12 mouse cellular contexts compared by ENCODE assay signal in the genomic region with DNA sequence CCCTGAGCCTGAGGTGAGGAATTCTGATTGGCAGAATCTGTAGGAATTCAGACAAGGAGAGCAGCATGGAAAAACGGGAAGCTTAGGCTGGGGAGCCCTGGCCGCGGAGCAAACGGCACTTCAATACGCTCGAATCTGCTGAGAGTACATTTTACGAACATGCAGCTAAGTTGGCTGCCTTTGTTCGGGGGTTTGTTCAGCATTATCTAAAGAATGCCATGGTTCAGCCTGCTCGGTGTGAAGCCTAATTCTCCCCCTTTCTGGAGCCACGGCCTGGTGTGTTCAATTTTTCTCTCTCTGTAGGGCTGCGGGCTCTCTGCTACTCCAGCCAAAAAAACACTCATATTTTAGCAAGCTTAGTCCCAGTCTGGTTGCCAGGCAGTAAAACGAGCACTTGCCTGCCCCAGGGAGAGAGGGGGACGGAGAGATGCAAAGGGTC.
DNase-seq lines count a peak whose midpoint lies in the region; ATAC-seq and TF ChIP-seq lines count a peak whose summit lies in the region.
"Had no signal": no experiment of that assay in that cellular context is flagged by ENCODE, and none has a peak within 500 bp of the region (broad histone marks: within the 10 kb centered on the region; RNA-seq: fewer than 3 reads in every experiment).

No protein-coding gene starts in this region.

- no peaks in the 10 kb centered on the region for H3K9me3 ChIP-seq in kidney, postnatal 0 days (replicated peaks; ENCODE audit: low read length)
- no peaks in the 10 kb centered on the region for H3K9me3 ChIP-seq in forebrain, embryonic 12.5 days
- H3K9me3 ChIP-seq in limb, embryonic 12.5 days, result no peaks in the 10 kb centered on the region
- H3K9me3 ChIP-seq in neural tube, embryonic 12.5 days, result no peaks in the 10 kb centered on the region

- ATAC-seq in kidney, postnatal 0 days (replicated peaks; ENCODE audit: low FRiP score, low read depth), result no peak
- ATAC-seq in forebrain, embryonic 12.5 days (ENCODE audit: low FRiP score), result peak; percentile 42; the same call in 1 of the 2 replicates
- no peak for ATAC-seq in limb, embryonic 12.5 days (ENCODE audit: insufficient number of reproducible peaks, insufficient read depth, low FRiP score, low TSS enrichment, low read depth)
- peak; percentile 26; the same call in 1 of the 2 replicates for ATAC-seq in neural tube, embryonic 12.5 days (ENCODE audit: low FRiP score, low read depth)
- ATAC-seq in megakaryocyte, adult 5-6 weeks (ENCODE audit: poor library complexity, severe bottlenecking), result no peak
- ATAC-seq: CD4-positive, CD25-positive, alpha-beta regulatory T cell, adult 4 months; liver, postnatal 0 days had no signal

- no peak overlapping the region for H3K9ac ChIP-seq in kidney, postnatal 0 days (ENCODE audit: low read depth, low read length)
- no peak overlapping the region for H3K9ac ChIP-seq in forebrain, embryonic 12.5 days
- H3K9ac ChIP-seq in limb, embryonic 12.5 days (replicated peaks), result no peak overlapping the region
- H3K9ac ChIP-seq in neural tube, embryonic 12.5 days, result no peak overlapping the region
- H3K9ac ChIP-seq: liver, postnatal 0 days had no signal

- WGBS in kidney, postnatal 0 days, result 14% methylated on average over 13 of the region's 13 CpGs
- WGBS in forebrain, embryonic 12.5 days, result 4% methylated on average over 13 of the region's 13 CpGs
- WGBS in limb, embryonic 12.5 days, result 9% methylated on average over 13 of the region's 13 CpGs
- WGBS in neural tube, embryonic 12.5 days, result 4% methylated on average over 13 of the region's 13 CpGs

- peak overlapping the region; percentile 11; the same call in 1 of the 2 replicates for H3K4me2 ChIP-seq in kidney, postnatal 0 days (ENCODE audit: low read length)
- peak overlapping the region; percentile 26 for H3K4me2 ChIP-seq in forebrain, embryonic 12.5 days
- peak overlapping the region; percentile 27 for H3K4me2 ChIP-seq in limb, embryonic 12.5 days
- peak overlapping the region; percentile 42 for H3K4me2 ChIP-seq in neural tube, embryonic 12.5 days (replicated peaks)

- no peaks in the 10 kb centered on the region for H3K4me1 ChIP-seq in kidney, postnatal 0 days (replicated peaks; ENCODE audit: insufficient read depth, low read length)
- H3K4me1 ChIP-seq in forebrain, embryonic 12.5 days, result peaks cover 27% of the 10 kb centered on the region
- H3K4me1 ChIP-seq in limb, embryonic 12.5 days (replicated peaks), result peaks cover 50% of the 10 kb centered on the region
- H3K4me1 ChIP-seq in neural tube, embryonic 12.5 days, result peaks cover 23% of the 10 kb centered on the region

- H3K27me3 ChIP-seq in kidney, postnatal 0 days (ENCODE audit: insufficient read depth, low read length), result no peaks in the 10 kb centered on the region
- peaks cover 59% of the 10 kb centered on the region for H3K27me3 ChIP-seq in forebrain, embryonic 12.5 days
- H3K27me3 ChIP-seq in limb, embryonic 12.5 days, result peaks cover 12% of the 10 kb centered on the region; the same call in 1 of the 2 replicates
- H3K27me3 ChIP-seq in neural tube, embryonic 12.5 days (replicated peaks), result peaks cover 67% of the 10 kb centered on the region

- H3K4me3 ChIP-seq in kidney, postnatal 0 days (replicated peaks; ENCODE audit: low read depth, low read length), result no peak overlapping the region
- no peak overlapping the region for H3K4me3 ChIP-seq in forebrain, embryonic 12.5 days (replicated peaks)
- H3K4me3 ChIP-seq in limb, embryonic 12.5 days (replicated peaks), result no peak overlapping the region
- no peak overlapping the region for H3K4me3 ChIP-seq in neural tube, embryonic 12.5 days
- H3K4me3 ChIP-seq: gastrocnemius, adult 2 months had no signal

- H3K27ac ChIP-seq in kidney, postnatal 0 days, result no peak overlapping the region
- peak overlapping the region; percentile 46; the same call in 1 of the 2 replicates for H3K27ac ChIP-seq in forebrain, embryonic 12.5 days
- H3K27ac ChIP-seq in limb, embryonic 12.5 days, result peak overlapping the region; percentile 36; the same call in 1 of the 2 replicates
- H3K27ac ChIP-seq in neural tube, embryonic 12.5 days, result no peak overlapping the region
- H3K27ac ChIP-seq: gastrocnemius, adult 2 months had no signal

- TF ChIP-seq CTCF in kidney, postnatal 0 days (IDR thresholded peaks at IDR 0.05; ENCODE audit: low read depth), result no peak

- no peak for DNase-seq in kidney, postnatal 0 days (ENCODE audit: low spot score)
- DNase-seq in kidney, adult 9 months, result no peak
- DNase-seq in spleen, postnatal 4 days (ENCODE audit: low spot score in 2 of 2), result no peak
- DNase-seq in urinary bladder, postnatal 25 days (ENCODE audit: low spot score), result no peak
- DNase-seq: gastrocnemius, adult 2 months; liver, postnatal 0 days; thymus, adult 18-20 months had no signal

- no peaks in the 10 kb centered on the region for H3K36me3 ChIP-seq in kidney, postnatal 0 days (ENCODE audit: insufficient read depth, low read length)
- no peaks in the 10 kb centered on the region for H3K36me3 ChIP-seq in forebrain, embryonic 12.5 days (replicated peaks)
- H3K36me3 ChIP-seq in limb, embryonic 12.5 days, result no peaks in the 10 kb centered on the region
- H3K36me3 ChIP-seq in neural tube, embryonic 12.5 days, result no peaks in the 10 kb centered on the region

Comparison
In these comparisons a context has a peak if more than half of its experiments do, and no peak if none do; other contexts are left out.
1. ATAC-seq: peak in forebrain, embryonic 12.5 days (single experiment) and neural tube, embryonic 12.5 days (single experiment); none in kidney, postnatal 0 days (single experiment), limb, embryonic 12.5 days (single experiment) and megakaryocyte, adult 5-6 weeks (single experiment).
2. H3K27ac ChIP-seq: peak in forebrain, embryonic 12.5 days (single experiment) and limb, embryonic 12.5 days (single experiment); none in kidney, postnatal 0 days (single experiment) and neural tube, embryonic 12.5 days (single experiment).
3. Peak in every context shown above with its lines, with median percentiles within 50 percentile points of each other: H3K4me2 ChIP-seq.